Comparison of ENCODE assay signal across 24 mouse cellular contexts in genomic region chr5:50706945-50707663, GRCm38 (mm10).
"Had no signal": no experiment of that assay in that cellular context is flagged by ENCODE, and none has a peak within 500 bp of the region (broad histone marks: within the 10 kb centered on the region; RNA-seq: fewer than 3 reads in every experiment).

No protein-coding gene starts in this region.

- H3K4me2 ChIP-seq: embryonic facial prominence, embryonic 12.5 days; embryonic facial prominence, embryonic 13.5 days; embryonic facial prominence, embryonic 15.5 days; forebrain, embryonic 12.5 days; forebrain, embryonic 13.5 days; forebrain, embryonic 15.5 days had no signal

- H3K27ac ChIP-seq: embryonic facial prominence, embryonic 10.5 days; embryonic facial prominence, embryonic 12.5 days; embryonic facial prominence, embryonic 13.5 days; embryonic facial prominence, embryonic 15.5 days; forebrain, embryonic 10.5 days; forebrain, embryonic 12.5 days; forebrain, embryonic 13.5 days; forebrain, embryonic 15.5 days; gastrocnemius, adult 2 months; heart, adult 2 months had no signal

- H3K36me3 ChIP-seq: embryonic facial prominence, embryonic 10.5 days; embryonic facial prominence, embryonic 12.5 days; embryonic facial prominence, embryonic 13.5 days; embryonic facial prominence, embryonic 15.5 days; forebrain, embryonic 10.5 days; forebrain, embryonic 12.5 days; forebrain, embryonic 15.5 days had no signal

- H3K9me3 ChIP-seq: embryonic facial prominence, embryonic 10.5 days; embryonic facial prominence, embryonic 12.5 days; embryonic facial prominence, embryonic 13.5 days; embryonic facial prominence, embryonic 15.5 days; forebrain, embryonic 10.5 days; forebrain, embryonic 12.5 days; forebrain, embryonic 13.5 days; forebrain, embryonic 15.5 days had no signal

- H3K27me3 ChIP-seq: embryonic facial prominence, embryonic 12.5 days; embryonic facial prominence, embryonic 13.5 days; embryonic facial prominence, embryonic 15.5 days; forebrain, embryonic 12.5 days; forebrain, embryonic 13.5 days; forebrain, embryonic 15.5 days had no signal

- H3K4me1 ChIP-seq: embryonic facial prominence, embryonic 10.5 days; embryonic facial prominence, embryonic 12.5 days; embryonic facial prominence, embryonic 15.5 days; forebrain, embryonic 10.5 days; forebrain, embryonic 12.5 days; forebrain, embryonic 13.5 days; forebrain, embryonic 15.5 days had no signal

- H3K4me3 ChIP-seq: embryonic facial prominence, embryonic 10.5 days; embryonic facial prominence, embryonic 12.5 days; embryonic facial prominence, embryonic 13.5 days; embryonic facial prominence, embryonic 15.5 days; erythroblast, embryonic 14.5 days; forebrain, embryonic 10.5 days; forebrain, embryonic 12.5 days; forebrain, embryonic 13.5 days; forebrain, embryonic 15.5 days; gastrocnemius, adult 2 months; heart, adult 2 months had no signal

- DNase-seq: cerebellum, adult 9-10 months; cerebellum, adult 9-11 months; cerebellum, postnatal 10 days; cerebellum, postnatal 14 days; cerebellum, postnatal 25 days; cerebellum, postnatal 36 days; forebrain, postnatal 0 days; gastrocnemius, adult 2 months; gastrocnemius, postnatal 10 days; gastrocnemius, postnatal 14 days; gastrocnemius, postnatal 25 days; gastrocnemius, postnatal 36 days; heart, adult 11 months; heart, adult 18-20 months; heart, adult 2 months had no signal

- H3K9ac ChIP-seq: embryonic facial prominence, embryonic 12.5 days; embryonic facial prominence, embryonic 13.5 days; embryonic facial prominence, embryonic 15.5 days; forebrain, embryonic 12.5 days; forebrain, embryonic 13.5 days; forebrain, embryonic 15.5 days; forebrain, postnatal 0 days had no signal
